Mouse (Mus musculus) brain, adult 10 weeks (tissue): ENCODE data around the gene Nkapl. TPM values are rescaled to one million over a fixed set of nuclear protein-coding genes. Genes with fewer than 3 reads are reported as not detected.

Source experiments
- polyA plus RNA-seq: library from polyadenylated mRNA; stranded (reverse); fragments of 350-450 nt; fragmentation: Illumina TruSeq; extraction: RNeasy Lipid Tissue Mini Kit (QIAGEN cat#74804); gene quantifications from one replicate; pipeline ENCODE4 v1.2.3, GENCODE M21; 2015; ENCODE audit warnings: low read depth, low replicate concordance

The Nkapl gene
- polyA plus RNA-seq = 0.62 TPM

DNA sequence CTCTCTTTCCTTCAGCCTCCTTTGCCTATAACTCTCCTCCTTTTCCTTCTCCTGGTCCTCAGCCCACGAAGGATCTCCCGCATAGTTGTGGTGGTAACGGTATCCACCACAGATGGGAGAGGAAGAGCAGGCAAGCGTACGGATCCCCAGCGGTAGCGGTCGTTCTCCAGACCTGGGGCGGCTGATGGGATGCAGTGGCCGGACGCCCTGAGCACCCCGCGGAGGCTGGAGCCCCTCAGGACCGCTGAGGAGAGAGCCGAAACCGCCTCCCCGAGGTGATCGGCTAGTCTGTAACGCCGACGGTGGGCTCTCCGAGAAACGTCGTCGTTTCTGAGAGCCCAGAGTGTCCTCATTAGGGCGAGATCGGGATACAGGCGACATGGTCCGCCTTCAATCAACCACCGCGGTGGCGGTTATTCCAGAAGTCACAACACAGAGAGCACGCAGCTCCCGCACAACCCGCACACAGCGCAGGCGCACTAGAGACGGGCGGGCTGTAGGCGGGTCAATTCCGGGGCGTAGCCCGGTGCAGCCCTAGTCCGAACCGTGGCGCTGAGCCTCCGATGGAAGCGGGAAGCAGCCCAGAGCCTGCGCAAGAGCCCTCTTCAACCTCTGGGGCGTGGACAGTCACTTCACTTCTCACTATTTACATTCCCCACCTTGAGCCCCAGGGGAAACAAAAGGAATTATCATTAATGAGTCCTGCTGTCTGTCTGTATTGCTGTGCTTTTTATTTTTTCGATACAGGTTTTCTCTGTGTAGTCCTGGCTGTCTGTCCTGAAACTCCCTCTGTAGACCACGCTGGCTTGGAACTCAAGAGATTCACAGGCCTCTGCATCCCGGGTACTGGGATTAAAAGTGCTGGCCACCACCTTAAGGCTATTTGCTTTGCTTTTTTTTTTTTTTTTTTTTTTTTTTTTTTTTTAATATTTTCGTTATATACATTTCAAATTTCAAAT is at the start of gene Nkapl:
TSS of gene Nkapl (minus strand) at position 449 of the 959 bp plus-strand sequence.

DNA sequence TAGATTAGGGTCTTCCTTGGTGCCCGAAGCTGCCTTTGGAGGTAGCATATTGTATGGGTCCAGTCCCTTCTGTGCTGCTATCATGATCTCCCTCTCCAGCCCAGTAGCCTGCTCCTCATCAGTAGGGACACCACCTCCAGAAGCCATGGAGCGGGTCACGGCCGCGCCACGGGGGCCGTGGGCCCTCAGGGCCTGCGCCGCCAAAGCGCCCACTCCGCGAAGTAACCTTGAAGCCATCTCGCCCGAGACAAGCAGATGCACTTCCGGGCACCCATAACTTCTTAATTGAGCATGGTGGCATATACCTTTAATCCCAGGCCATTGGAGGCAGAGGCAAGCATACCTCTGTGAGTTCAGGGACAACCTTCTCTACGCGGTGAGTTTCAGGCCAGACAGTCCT is 32.9 kb upstream of the Nkapl start, which contains the start of gene Gm11273:
TSS of gene Gm11273 (minus strand) at position 237 of the 400 bp plus-strand sequence.

DNA sequence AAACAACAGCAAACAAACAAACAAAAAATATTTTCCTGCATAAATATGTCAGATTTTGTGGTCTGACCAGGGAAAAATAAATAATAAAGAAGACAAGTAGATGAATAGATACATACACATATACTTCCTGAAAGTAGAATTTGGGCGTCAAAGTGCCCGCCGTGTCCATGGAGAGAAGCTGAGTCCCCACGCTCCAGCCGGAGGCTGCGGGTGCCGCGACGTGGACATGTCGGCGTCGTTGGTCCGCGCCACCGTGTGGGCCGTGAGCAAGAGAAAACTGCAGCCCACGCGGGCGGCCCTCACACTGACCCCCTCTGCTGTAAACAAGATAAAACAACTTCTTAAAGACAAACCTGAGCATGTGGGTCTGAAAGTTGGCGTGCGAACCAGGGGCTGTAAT is 26.8 kb upstream of the Nkapl start, which contains the start of gene AK157302:
TSS of gene AK157302 (plus strand) at position 144 of the 400 bp plus-strand sequence.

DNA sequence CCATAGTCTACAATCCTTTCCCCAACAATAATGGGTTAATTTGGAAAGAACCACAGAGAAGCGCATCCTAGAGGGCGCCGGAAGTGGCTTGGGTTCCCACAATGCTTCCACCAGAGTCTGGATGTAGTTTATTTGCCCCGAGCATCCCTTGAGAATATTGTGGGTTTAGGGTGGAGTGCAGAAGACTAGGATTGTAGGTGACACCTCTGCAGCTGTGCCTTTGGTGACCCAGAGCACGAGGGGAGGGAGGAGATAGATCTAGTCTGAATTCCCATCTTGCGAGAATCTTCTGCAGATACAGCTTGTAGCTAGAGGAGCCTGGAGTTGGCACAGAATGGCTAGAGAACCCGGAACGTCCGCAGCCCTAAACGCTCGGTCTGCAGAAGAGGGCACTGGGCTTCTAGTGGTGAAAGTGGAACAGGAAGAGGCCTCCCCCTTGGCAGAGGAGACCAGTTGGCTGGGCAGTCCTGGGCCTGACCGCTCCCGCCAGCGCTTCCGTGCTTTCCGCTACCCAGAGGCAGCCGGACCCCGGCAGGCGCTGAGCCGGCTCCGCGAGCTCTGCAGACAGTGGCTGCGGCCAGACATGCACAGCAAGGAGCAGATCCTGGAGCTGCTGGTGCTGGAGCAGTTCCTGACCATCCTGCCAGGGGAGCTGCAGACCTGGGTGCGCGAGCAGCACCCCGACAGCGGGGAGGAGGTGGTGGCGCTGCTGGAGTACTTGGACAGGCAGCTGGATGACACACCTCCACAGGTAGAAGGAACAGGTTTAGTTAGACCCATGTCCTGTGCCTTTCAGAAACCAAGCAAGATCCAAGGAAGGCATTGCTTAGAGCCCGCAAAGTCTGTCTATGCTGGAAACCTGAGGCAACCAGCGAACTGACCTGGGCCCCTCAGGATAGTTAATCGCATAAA is 10.7 kb upstream of the Nkapl start, which contains the start of the genes Zkscan4 and Gm10065:
TSS of gene Zkscan4 (plus strand) at position 149 of the 912 bp plus-strand sequence.
TSS of gene Gm10065 (minus strand) at position 683 of the 912 bp plus-strand sequence.

DNA sequence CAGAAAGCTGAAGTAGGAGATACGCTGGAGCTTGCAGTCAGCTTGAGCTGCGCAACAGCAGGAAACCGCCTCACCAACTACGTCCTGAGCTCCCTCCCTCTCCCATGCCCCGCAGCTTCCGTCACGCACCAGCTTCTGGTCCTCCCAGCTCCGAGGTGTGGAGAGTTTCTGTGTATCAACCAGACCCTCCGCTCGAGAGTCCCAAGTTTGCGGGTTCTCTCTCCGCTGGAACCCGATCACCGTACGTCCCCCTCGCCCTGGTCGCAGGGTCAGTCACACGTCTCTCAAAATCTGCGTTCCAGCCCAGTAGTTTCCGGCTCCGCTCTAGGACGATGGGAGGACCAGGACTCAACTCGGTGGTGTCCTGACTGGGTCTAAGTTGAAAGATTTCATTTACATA is 14.9 kb downstream of the Nkapl start, which contains the start of gene Zscan26:
TSS of gene Zscan26 (minus strand) at position 282 of the 400 bp plus-strand sequence.

DNA sequence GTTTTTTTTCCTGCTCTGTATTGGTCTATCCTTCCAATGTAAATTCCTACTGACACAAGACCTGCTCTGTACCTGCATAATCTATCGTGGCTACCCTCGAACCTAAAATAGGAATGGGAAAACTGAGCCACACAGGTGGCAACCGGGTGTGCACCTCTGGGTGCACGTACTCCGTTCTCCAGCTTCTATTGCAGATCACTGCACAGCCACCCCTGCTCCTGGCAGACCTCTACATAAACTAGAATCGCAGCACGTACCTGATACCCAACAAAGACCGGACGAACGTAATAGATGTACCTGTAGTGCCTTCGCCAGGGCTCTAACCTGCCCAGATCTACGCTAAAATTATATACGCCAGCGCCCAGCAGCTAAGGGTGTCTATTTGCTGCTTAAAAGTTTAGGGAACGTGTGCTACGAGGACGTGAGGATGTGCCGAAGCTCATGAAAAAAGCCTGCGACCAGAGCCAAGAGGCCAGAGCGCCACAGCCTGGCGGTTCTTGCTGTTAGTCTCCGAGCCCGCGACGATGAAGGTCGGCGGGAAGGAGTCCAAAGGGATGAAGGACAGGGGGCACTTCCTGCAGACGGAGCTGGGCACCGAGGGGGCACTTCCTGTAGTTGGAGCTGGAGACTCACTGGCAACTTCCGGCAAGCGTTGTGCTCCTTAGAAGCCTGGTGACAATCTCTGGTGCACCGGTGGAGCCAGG is 27.7 kb downstream of the Nkapl start, which contains the start of gene Pgbd1:
TSS of gene Pgbd1 (minus strand) at position 556 of the 704 bp plus-strand sequence.

Other genes starting within 250 kb of the Nkapl start
- not detected for gene Gpx5, start 175.8 kb downstream of the Nkapl start, polyA plus RNA-seq
- 1.0 TPM for gene Gpx6, start 156.4 kb downstream of the Nkapl start, polyA plus RNA-seq
- gene Olfr1367, start 121.6 kb downstream of the Nkapl start, polyA plus RNA-seq = not detected
- gene Zscan12, start 105.7 kb downstream of the Nkapl start, polyA plus RNA-seq = 6.4 TPM
- gene Zkscan3, start 65.8 kb downstream of the Nkapl start, polyA plus RNA-seq = 31.8 TPM
- gene Pgbd1, start 27.5 kb downstream of the Nkapl start, polyA plus RNA-seq = 2.6 TPM
- 68.2 TPM for gene Zscan26, start 14.8 kb downstream of the Nkapl start, polyA plus RNA-seq
- gene Zkscan4, start 10.4 kb upstream of the Nkapl start, polyA plus RNA-seq = 4.5 TPM
- gene Gm10065, start 10.9 kb upstream of the Nkapl start, polyA plus RNA-seq = not detected
- 2.2 TPM for gene AK157302, start 26.7 kb upstream of the Nkapl start, polyA plus RNA-seq
- gene Gm11273, start 32.9 kb upstream of the Nkapl start, polyA plus RNA-seq = 15.6 TPM
- 8.6 TPM for gene Zkscan8, start 62.6 kb upstream of the Nkapl start, polyA plus RNA-seq
- not detected for gene Olfr1366, start 74.3 kb upstream of the Nkapl start, polyA plus RNA-seq
- gene Olfr1535, start 91.4 kb upstream of the Nkapl start, polyA plus RNA-seq = not detected
- gene Olfr1364, start 113.2 kb upstream of the Nkapl start, polyA plus RNA-seq = not detected
- gene Olfr1362, start 145.5 kb upstream of the Nkapl start, polyA plus RNA-seq = not detected
- gene Olfr11, start 174.0 kb upstream of the Nkapl start, polyA plus RNA-seq = not detected
- not detected for gene Olfr1361, start 194.9 kb upstream of the Nkapl start, polyA plus RNA-seq
- gene Olfr1360, start 208.9 kb upstream of the Nkapl start, polyA plus RNA-seq = not detected
- not detected for gene Olfr1359, start 229.6 kb upstream of the Nkapl start, polyA plus RNA-seq
- not detected for gene Hist1h2bl, start 247.6 kb upstream of the Nkapl start, polyA plus RNA-seq
- not detected for gene Hist1h2ai, start 247.9 kb upstream of the Nkapl start, polyA plus RNA-seq
- not detected for gene Hist1h3h, start 249.2 kb upstream of the Nkapl start, polyA plus RNA-seq